Mouse (Mus musculus) embryonic facial prominence, embryonic 11.5 days (tissue): ENCODE measurements around the gene Olfr1445. TPM values are rescaled to one million over a fixed set of nuclear protein-coding genes. Genes with fewer than 3 reads are reported as not detected.

Source experiments
- ATAC-seq: fragments of 200-750 bp; cut with Nextera tagmentation; replicated peaks from 2 replicates; pipeline ENCODE4 v1.8.0; 2017; ENCODE audit warnings: low read depth; ENCODE audit not compliant: insufficient number of reproducible peaks, low FRiP score, low TSS enrichment
- DNase-seq: peaks from one replicate; pipeline ENCODE4 v3.0.0-alpha.2; 2015; ENCODE audit warnings: low spot score
- H3K27ac ChIP-seq: fragments of 300-500 bp; sonication (generic); replicated peaks from 2 replicates; pipeline ENCODE4 v1.5.1; 2014; ENCODE audit warnings: mild to moderate bottlenecking, low read depth, low read length, control low read depth
- H3K27me3 ChIP-seq: fragments of 300-500 bp; sonication (generic); 2 replicates; pipeline ENCODE4 v1.6.1; 2014; ENCODE audit warnings: mild to moderate bottlenecking, low read length, moderate library complexity, mixed read lengths; ENCODE audit not compliant: control insufficient read depth, insufficient read depth
- H3K36me3 ChIP-seq: fragments of 300-500 bp; sonication (generic); replicated peaks from 2 replicates; pipeline ENCODE4 v1.6.1; 2014; ENCODE audit warnings: low read depth, mild to moderate bottlenecking, low read length, moderate library complexity, mixed read lengths; ENCODE audit not compliant: control insufficient read depth, insufficient read depth
- H3K4me1 ChIP-seq: fragments of 300-500 bp; sonication (generic); 2 replicates; pipeline ENCODE4 v1.6.1; 2014; ENCODE audit warnings: low read length, mixed read lengths; ENCODE audit not compliant: control insufficient read depth, insufficient read depth
- H3K4me2 ChIP-seq: fragments of 300-500 bp; sonication (generic); 2 replicates; pipeline ENCODE4 v1.6.1; 2014; ENCODE audit warnings: low read depth, mild to moderate bottlenecking, control low read depth, low read length, moderate library complexity
- H3K4me3 ChIP-seq: fragments of 300-500 bp; sonication (generic); 2 replicates; pipeline ENCODE4 v1.5.1; 2014; ENCODE audit warnings: low read depth, low read length, control low read depth
- H3K9ac ChIP-seq: fragments of 300-500 bp; sonication (generic); replicated peaks from 2 replicates; pipeline ENCODE4 v1.6.1; 2014; ENCODE audit warnings: mild to moderate bottlenecking, control low read depth, low read length
- H3K9me3 ChIP-seq: fragments of 300-500 bp; sonication (generic); replicated peaks from 2 replicates; pipeline ENCODE4 v1.6.1; 2016; ENCODE audit warnings: mild to moderate bottlenecking, low read length, inconsistent platforms, mixed read lengths; ENCODE audit not compliant: control insufficient read depth
- WGBS: fragments of 180-500 bp; shearing (Covaris S2); extraction: QIAGEN DNeasy Blood & Tissue Kit; methylation state at CpG from one replicate; pipeline ENCODE4 v1.1.7; 2014; 5-methylcytosine and 5-hydroxymethylcytosine counted together
- polyA plus RNA-seq: library from polyadenylated mRNA; unstranded; fragments of >200 nt; fragmentation: Nextera tagmentation; extraction: Ambion mirVana; gene quantifications from 2 replicates; pipeline ENCODE4 v1.2.1, GENCODE M21; 2014

The Olfr1445 gene
- polyA plus RNA-seq = not detected in 2 replicates

GRCm38 (mm10) chr19:12883555-12883954, at the start of gene Olfr1445:
Gene Olfr1445, plus strand, starts transcription at chr19:12883855.
- Histone ChIP-seq H3K27me3 (no peaks in the 10 kb centered on the region), H3K9ac (no peak within 1 kb of the TSS), H3K36me3 (no peaks in the 10 kb centered on the region), H3K9me3 (no peaks in the 10 kb centered on the region), H3K4me2 (no peak within 1 kb of the TSS), H3K4me1 (no peaks in the 10 kb centered on the region), H3K27ac (no peak within 1 kb of the TSS), H3K4me3 (no peak within 1 kb of the TSS)
- DNase-seq (no peak), ATAC-seq (no peak)
- WGBS = 86% methylated on average over 2 of the region's 2 CpGs

GRCm38 (mm10) chr19:12838507-12838906, 45.1 kb upstream of the Olfr1445 start:
- Histone ChIP-seq H3K4me2 (no peak overlapping the region), H3K9ac (no peak overlapping the region), H3K27ac (no peak overlapping the region), H3K36me3 (no peaks in the 10 kb centered on the region), H3K27me3 (no peaks in the 10 kb centered on the region), H3K4me1 (no peaks in the 10 kb centered on the region), H3K4me3 (no peak overlapping the region), H3K9me3 (no peaks in the 10 kb centered on the region)
- DNase-seq (no peak), ATAC-seq (no peak)
- WGBS = 86% methylated on average over 1 of the region's 1 CpGs

- no peak for ATAC-seq
- H3K4me2 ChIP-seq = no peak within 1 kb of the TSS
These were observed 37.3 kb upstream of the Olfr1445 start, which contains the start of gene Gm5244 for GRCm38 (mm10) chr19:12846382-12846781. Gene Gm5244, plus strand, starts transcription at chr19:12846682.

GRCm38 (mm10) chr19:12856983-12857382, 26.7 kb upstream of the Olfr1445 start, which contains the start of gene Olfr1444:
Gene Olfr1444, plus strand, starts transcription at chr19:12857283.
- Histone ChIP-seq H3K27me3 (no peaks in the 10 kb centered on the region), H3K9ac (no peak within 1 kb of the TSS), H3K4me3 (no peak within 1 kb of the TSS), H3K9me3 (no peaks in the 10 kb centered on the region), H3K4me2 (no peak within 1 kb of the TSS), H3K36me3 (no peaks in the 10 kb centered on the region), H3K4me1 (no peaks in the 10 kb centered on the region), H3K27ac (no peak within 1 kb of the TSS)
- 32% methylated on average over 1 of the region's 1 CpGs for WGBS
- ATAC-seq (no peak), DNase-seq (no peak)

More at GRCm38 (mm10) chr19:12846382-12846781, 37.3 kb upstream of the Olfr1445 start, which contains the start of gene Gm5244:
- Histone ChIP-seq H3K27me3 (no peaks in the 10 kb centered on the region), H3K4me3 (no peak within 1 kb of the TSS), H3K4me1 (no peaks in the 10 kb centered on the region), H3K27ac (no peak within 1 kb of the TSS), H3K36me3 (no peaks in the 10 kb centered on the region), H3K9me3 (no peaks in the 10 kb centered on the region), H3K9ac (no peak within 1 kb of the TSS)
- DNase-seq = no peak

GRCm38 (mm10) chr19:12893424-12893823, 9.8 kb downstream of the Olfr1445 start, which contains the start of gene Olfr1446:
Gene Olfr1446, minus strand, starts transcription at chr19:12893524.
- ATAC-seq (no peak), DNase-seq (no peak)
- H3K4me3 ChIP-seq = no peak within 1 kb of the TSS
- no peak within 1 kb of the TSS for H3K4me2 ChIP-seq
- H3K4me1 ChIP-seq = no peaks in the 10 kb centered on the region
- H3K9me3 ChIP-seq = no peaks in the 10 kb centered on the region
- H3K36me3 ChIP-seq = no peaks in the 10 kb centered on the region
- H3K27me3 ChIP-seq = no peaks in the 10 kb centered on the region
- H3K9ac ChIP-seq = no peak within 1 kb of the TSS
- H3K27ac ChIP-seq = no peak within 1 kb of the TSS
- WGBS = 78% methylated on average over 1 of the region's 1 CpGs

- Histone ChIP-seq H3K27me3 (no peaks in the 10 kb centered on the region), H3K27ac (no peak within 1 kb of the TSS), H3K4me2 (no peak within 1 kb of the TSS), H3K9ac (no peak within 1 kb of the TSS), H3K4me3 (no peak within 1 kb of the TSS), H3K9me3 (no peaks in the 10 kb centered on the region), H3K36me3 (no peaks in the 10 kb centered on the region), H3K4me1 (no peaks in the 10 kb centered on the region)
- no peak for ATAC-seq
- 86% methylated on average over 1 of the region's 1 CpGs for WGBS
- DNase-seq = no peak
These were observed 20.0 kb downstream of the Olfr1445 start, which contains the start of gene Olfr1447 for GRCm38 (mm10) chr19:12903643-12904042. Gene Olfr1447, minus strand, starts transcription at chr19:12903743.

- WGBS = 68% methylated on average over 1 of the region's 1 CpGs
- H3K36me3 ChIP-seq = no peaks in the 10 kb centered on the region
- H3K27ac ChIP-seq = no peak within 1 kb of the TSS
- H3K4me2 ChIP-seq = no peak within 1 kb of the TSS
- H3K4me3 ChIP-seq = no peak within 1 kb of the TSS
- H3K27me3 ChIP-seq = no peaks in the 10 kb centered on the region
- ATAC-seq = no peak
- no peaks in the 10 kb centered on the region for H3K4me1 ChIP-seq
- no peak for DNase-seq
- no peak within 1 kb of the TSS for H3K9ac ChIP-seq
- no peaks in the 10 kb centered on the region for H3K9me3 ChIP-seq
These were observed 40.7 kb downstream of the Olfr1445 start, which contains the start of gene Olfr1448 for GRCm38 (mm10) chr19:12924319-12924718. Gene Olfr1448, minus strand, starts transcription at chr19:12924419.

- Histone ChIP-seq H3K27ac (no peak within 1 kb of the TSS), H3K36me3 (no peaks in the 10 kb centered on the region), H3K4me3 (no peak within 1 kb of the TSS), H3K4me1 (no peaks in the 10 kb centered on the region), H3K27me3 (no peaks in the 10 kb centered on the region), H3K9ac (no peak within 1 kb of the TSS), H3K9me3 (no peaks in the 10 kb centered on the region), H3K4me2 (no peak within 1 kb of the TSS)
- DNase-seq (no peak), ATAC-seq (no peak)
These were observed 46.9 kb downstream of the Olfr1445 start, which contains the start of gene Olfr1449 for GRCm38 (mm10) chr19:12930540-12930939. Gene Olfr1449, plus strand, starts transcription at chr19:12930840.
